ENCODE assay signal across 8 mouse cellular contexts in the genomic region with DNA sequence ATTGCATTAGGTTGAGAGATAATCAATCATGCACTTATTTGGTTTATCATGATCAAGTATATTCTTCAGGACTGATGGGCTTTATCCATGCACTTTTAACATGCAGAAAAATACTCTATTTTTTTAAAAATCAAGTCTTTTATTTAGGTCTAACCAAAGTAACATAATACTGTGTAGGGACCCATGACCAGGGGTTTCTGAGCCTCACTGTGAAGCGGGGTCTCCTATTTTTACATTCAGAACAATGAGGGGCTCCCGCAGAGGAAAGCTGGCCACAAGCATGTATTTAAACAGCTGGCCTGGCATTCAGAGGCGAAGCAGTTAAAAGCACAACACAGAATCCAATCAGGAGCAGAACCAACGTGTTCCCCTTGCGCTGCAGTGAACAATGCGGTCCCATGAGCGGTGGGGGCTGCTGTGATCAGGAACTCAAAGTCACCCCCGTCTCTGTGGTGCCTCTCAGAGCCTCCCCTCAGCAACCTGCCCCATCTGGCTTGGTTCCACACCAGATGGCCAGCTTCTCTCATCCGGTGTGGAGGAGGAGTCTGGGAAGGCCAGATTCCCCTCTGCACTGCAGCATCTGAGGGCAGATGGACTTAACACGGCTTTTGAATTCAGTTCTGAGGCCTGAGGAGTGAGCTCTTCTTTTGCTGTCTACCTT.
DNase-seq lines count a peak whose midpoint lies in the region; ATAC-seq lines count a peak whose summit lies in the region.

No protein-coding gene starts in this region.

- no peak for DNase-seq in kidney, postnatal 25 days
- DNase-seq in cerebellum, postnatal 14 days: peak; percentile 77 to 86
- DNase-seq in forelimb bud, embryonic 11.5 days (ENCODE audit: low read depth, low spot score): peak; percentile 38
- no peak for DNase-seq in T-cell, adult 2 months (ENCODE audit: low spot score)
- DNase-seq in ovary, adult 18-20 months (ENCODE audit: low spot score): no peak

- H3K27ac ChIP-seq in kidney, embryonic 15.5 days: 0 out of 2 replicates have a peak overlapping the region, but pooled peaks have one; percentile 23
- peak overlapping the region; percentile 6; the same call in 1 of the 2 replicates for H3K27ac ChIP-seq in limb, embryonic 13.5 days

- H3K4me3 ChIP-seq in kidney, embryonic 15.5 days (replicated peaks): no peak overlapping the region
- H3K4me3 ChIP-seq in limb, embryonic 13.5 days: no peak overlapping the region

- H3K9ac ChIP-seq in kidney, embryonic 15.5 days: 0 out of 2 replicates have a peak overlapping the region, but pooled peaks have one; percentile 14
- H3K9ac ChIP-seq in limb, embryonic 13.5 days: 0 out of 2 replicates have a peak overlapping the region, but pooled peaks have one; percentile 25

- H3K36me3 ChIP-seq in kidney, embryonic 15.5 days: no peaks in the 10 kb centered on the region
- no peaks in the 10 kb centered on the region for H3K36me3 ChIP-seq in limb, embryonic 13.5 days

- H3K27me3 ChIP-seq in kidney, embryonic 15.5 days: no peaks in the 10 kb centered on the region
- H3K27me3 ChIP-seq in limb, embryonic 13.5 days: no peaks in the 10 kb centered on the region

- H3K9me3 ChIP-seq in kidney, embryonic 15.5 days (replicated peaks): no peaks in the 10 kb centered on the region
- peaks cover 8% of the 10 kb centered on the region for H3K9me3 ChIP-seq in limb, embryonic 13.5 days

- peaks cover 9% of the 10 kb centered on the region for H3K4me1 ChIP-seq in kidney, embryonic 15.5 days
- H3K4me1 ChIP-seq in limb, embryonic 13.5 days: peaks cover 11% of the 10 kb centered on the region

- 32% methylated on average over 10 of the region's 10 CpGs for WGBS in kidney, embryonic 15.5 days
- WGBS in limb, embryonic 13.5 days: 27% methylated on average over 10 of the region's 10 CpGs

- ATAC-seq in kidney, embryonic 15.5 days (replicated peaks; ENCODE audit: low FRiP score): peak; percentile 75
- peak; percentile 76 for ATAC-seq in limb, embryonic 13.5 days (ENCODE audit: low FRiP score, low read depth)
- no peak for ATAC-seq in monocyte, adult 5-6 weeks (replicated peaks; ENCODE audit: insufficient number of reproducible peaks, low FRiP score, low TSS enrichment, poor library complexity, severe bottlenecking)

- no peak overlapping the region for H3K4me2 ChIP-seq in kidney, embryonic 15.5 days
- H3K4me2 ChIP-seq in limb, embryonic 13.5 days (replicated peaks): peak overlapping the region; percentile 35; the same call in 1 of the 2 replicates

Comparison
In these comparisons a context has a peak if more than half of its experiments do, and no peak if none do; other contexts are left out.
1. DNase-seq: peak in cerebellum, postnatal 14 days (2 of 2) and forelimb bud, embryonic 11.5 days (single experiment); none in kidney, postnatal 25 days (0 of 2), T-cell, adult 2 months (single experiment) and ovary, adult 18-20 months (single experiment).